Mouse (Mus musculus) E14TG2a.4 (cell line): ENCODE results near the gene Trim28.

Experiments
- H3K27me3 ChIP-seq: 2 replicates; pipeline ENCODE4 v1.6.1; 2014; ENCODE audit warnings: low read length, control low read depth; ENCODE audit not compliant: insufficient read depth
- H3K36me3 ChIP-seq: 2 replicates; pipeline ENCODE4 v1.6.1; 2014; ENCODE audit warnings: low read length, control low read depth; ENCODE audit not compliant: insufficient read depth
- H3K4me1 ChIP-seq: replicated peaks from 2 replicates; pipeline ENCODE4 v1.6.1; 2014; ENCODE audit warnings: low read depth, low read length, control low read depth
- H3K4me3 ChIP-seq: replicated peaks from 2 replicates; pipeline ENCODE4 v1.5.1; 2014; ENCODE audit warnings: mild to moderate bottlenecking, low read length
- H3K9me3 ChIP-seq: 2 replicates; pipeline ENCODE4 v1.6.1; 2014; ENCODE audit warnings: low read length, control low read depth
- CTCF ChIP-seq: conservative IDR thresholded peaks from 2 replicates; pipeline ENCODE4 v1.5.1; 2014; ENCODE audit warnings: low read length
- NANOG ChIP-seq: IDR thresholded peaks from 2 replicates; pipeline ENCODE4 v1.6.1; 2014; ENCODE audit warnings: borderline replicate concordance, low read length, mixed read lengths
- POU5F1 ChIP-seq: IDR thresholded peaks from 2 replicates; pipeline ENCODE4 v1.6.1; 2014; ENCODE audit warnings: low read length, borderline replicate concordance

Gene Trim28

DNA sequence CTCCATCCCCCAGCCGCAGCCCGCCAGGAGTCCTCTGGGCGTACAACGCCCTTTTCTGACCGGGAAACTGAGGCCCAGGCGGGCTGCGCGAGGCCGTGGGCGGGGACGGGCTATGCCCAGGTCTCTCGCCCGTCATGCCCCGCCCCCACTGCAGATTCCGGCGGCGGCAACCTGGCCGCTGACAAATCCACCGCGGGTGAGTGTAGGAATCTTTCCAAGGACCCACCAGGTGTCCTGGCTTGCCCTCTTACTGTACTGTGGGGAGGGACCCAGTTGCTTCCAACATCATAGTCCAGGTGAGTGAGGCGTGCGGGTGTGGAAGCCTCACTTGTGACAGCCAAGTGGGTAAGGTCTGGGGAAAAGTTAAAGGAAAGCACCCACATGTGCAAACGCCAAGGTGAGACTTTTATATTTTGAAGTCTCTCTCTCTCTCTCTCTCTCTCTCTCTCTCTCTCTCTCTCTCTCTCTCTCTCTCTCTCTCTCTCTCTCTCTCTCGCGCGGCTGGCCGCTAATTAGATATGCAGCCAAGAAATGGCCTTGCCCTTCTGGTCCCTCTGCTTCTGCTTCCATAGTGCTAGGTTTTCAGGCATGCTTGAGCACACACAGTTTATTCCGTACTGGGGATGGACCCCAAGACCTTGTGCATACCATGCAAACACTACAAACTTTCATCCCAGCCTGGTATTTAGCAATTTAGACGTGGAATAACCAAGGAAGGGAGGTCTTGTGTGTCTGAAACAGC is 32.6 kb upstream of the Trim28 start:
- peaks cover 20% of the 10 kb centered on the region for H3K36me3 ChIP-seq
- peak overlapping the region; percentile 92 for H3K4me3 ChIP-seq
- no peak for TF ChIP-seq CTCF
- TF ChIP-seq POU5F1: no peak
- no peak for TF ChIP-seq NANOG

GRCm38 (mm10) chr7:12970906-12971305 is 28.0 kb upstream of the Trim28 start:
- TF ChIP-seq NANOG (no peak), CTCF (no peak), POU5F1 (no peak)

More for the DNA sequence above, 32.6 kb upstream of the Trim28 start:
- H3K27me3 ChIP-seq: 0 out of 2 replicates have a peak, but pooled peaks cover 5% of the 10 kb centered on the region
- H3K9me3 ChIP-seq: no peaks in the 10 kb centered on the region
- H3K4me1 ChIP-seq: peaks cover 46% of the 10 kb centered on the region

DNA sequence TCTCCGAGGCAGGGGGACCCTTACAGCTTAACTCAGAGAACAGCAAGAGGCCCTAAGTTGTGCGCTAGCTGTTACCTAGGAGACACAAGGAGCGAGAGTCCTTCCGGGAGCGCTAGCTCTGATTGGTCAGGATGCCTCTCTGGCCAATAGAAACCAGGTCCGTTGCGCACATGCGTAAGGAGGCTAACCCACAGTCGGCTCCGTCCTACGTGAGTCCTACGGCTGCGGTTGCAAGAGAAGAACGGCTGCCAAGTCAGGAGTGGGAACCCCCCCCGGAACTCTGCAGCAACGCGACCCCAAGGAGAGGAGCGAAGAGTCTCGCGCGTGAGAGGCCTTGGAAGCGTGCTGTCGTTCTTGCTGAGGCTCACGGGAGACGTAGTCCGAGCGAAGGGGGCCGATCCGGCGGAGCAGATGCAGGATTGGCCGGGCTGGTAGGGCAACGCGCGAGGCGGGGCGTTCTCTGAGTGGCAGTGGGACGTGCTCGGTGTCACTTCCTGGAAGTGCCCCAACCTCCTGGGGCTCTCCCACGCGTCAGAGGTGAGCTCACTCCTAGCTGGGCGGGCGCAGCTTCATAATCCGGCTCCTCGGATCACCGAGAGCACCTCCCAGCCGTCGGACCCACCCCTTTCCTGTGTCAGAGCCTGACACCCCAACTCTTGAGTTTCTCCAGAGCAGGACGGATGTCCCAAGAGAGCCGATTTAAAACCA is 21.1 kb upstream of the Trim28 start, which contains the start of gene Zfp446:
TSS of gene Zfp446 (plus strand) at position 167 of the 708 bp plus-strand sequence.
- TF ChIP-seq NANOG (no peak), CTCF (no peak), POU5F1 (no peak)
- no peaks in the 10 kb centered on the region for H3K9me3 ChIP-seq

More at GRCm38 (mm10) chr7:12970906-12971305, 28.0 kb upstream of the Trim28 start:
- 0 out of 2 replicates have a peak, but pooled peaks cover 5% of the 10 kb centered on the region for H3K27me3 ChIP-seq
- H3K9me3 ChIP-seq: no peaks in the 10 kb centered on the region
- H3K4me1 ChIP-seq: peaks cover 39% of the 10 kb centered on the region
- peak overlapping the region; percentile 73 for H3K4me3 ChIP-seq
- peaks cover 37% of the 10 kb centered on the region for H3K36me3 ChIP-seq

GRCm38 (mm10) chr7:12978931-12979722 is 19.8 kb upstream of the Trim28 start:
- no peak for TF ChIP-seq NANOG
- TF ChIP-seq POU5F1: no peak
- no peak for TF ChIP-seq CTCF
- Histone ChIP-seq H3K4me1 (peaks cover 64% of the 10 kb centered on the region), H3K27me3 (no peaks in the 10 kb centered on the region), H3K36me3 (peaks cover 36% of the 10 kb centered on the region), H3K9me3 (no peaks in the 10 kb centered on the region), H3K4me3 (peak overlapping the region; percentile 92)

More for the DNA sequence above, 21.1 kb upstream of the Trim28 start, which contains the start of gene Zfp446:
- no peaks in the 10 kb centered on the region for H3K27me3 ChIP-seq
- peak within 1 kb of the TSS; percentile 92 for H3K4me3 ChIP-seq
- H3K4me1 ChIP-seq: peaks cover 64% of the 10 kb centered on the region
- H3K36me3 ChIP-seq: peaks cover 31% of the 10 kb centered on the region

DNA sequence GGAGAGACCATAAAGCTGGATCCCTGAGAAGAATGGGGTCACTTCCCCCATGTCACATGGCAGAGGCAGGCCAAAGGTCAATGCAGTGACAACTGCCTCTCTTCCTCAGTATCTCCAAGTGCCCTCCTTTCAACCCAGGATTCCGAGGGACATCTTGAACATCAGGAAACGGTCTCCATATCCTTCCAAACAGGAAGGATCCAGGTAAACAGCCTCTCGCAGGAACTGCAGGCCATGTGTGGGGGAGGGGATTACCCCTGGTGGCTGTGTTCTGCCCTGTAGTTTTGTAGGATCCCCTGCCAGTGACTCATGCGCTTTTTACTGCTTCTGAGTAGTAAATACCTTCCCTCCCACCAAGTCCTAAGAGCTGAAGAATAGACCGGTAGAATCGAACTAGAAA is 19.1 kb upstream of the Trim28 start:
- peak overlapping the region; percentile 92 for H3K4me3 ChIP-seq
- H3K36me3 ChIP-seq: peaks cover 36% of the 10 kb centered on the region
- no peaks in the 10 kb centered on the region for H3K27me3 ChIP-seq
- peaks cover 64% of the 10 kb centered on the region for H3K4me1 ChIP-seq
- H3K9me3 ChIP-seq: no peaks in the 10 kb centered on the region
- no peak for TF ChIP-seq NANOG
- TF ChIP-seq CTCF: no peak
- TF ChIP-seq POU5F1: no peak

- TF ChIP-seq NANOG (no peak), CTCF (no peak), POU5F1 (no peak)
- peaks cover 36% of the 10 kb centered on the region for H3K36me3 ChIP-seq
- H3K9me3 ChIP-seq: no peaks in the 10 kb centered on the region
Observed at GRCm38 (mm10) chr7:12980291-12980690, 18.6 kb upstream of the Trim28 start.

DNA sequence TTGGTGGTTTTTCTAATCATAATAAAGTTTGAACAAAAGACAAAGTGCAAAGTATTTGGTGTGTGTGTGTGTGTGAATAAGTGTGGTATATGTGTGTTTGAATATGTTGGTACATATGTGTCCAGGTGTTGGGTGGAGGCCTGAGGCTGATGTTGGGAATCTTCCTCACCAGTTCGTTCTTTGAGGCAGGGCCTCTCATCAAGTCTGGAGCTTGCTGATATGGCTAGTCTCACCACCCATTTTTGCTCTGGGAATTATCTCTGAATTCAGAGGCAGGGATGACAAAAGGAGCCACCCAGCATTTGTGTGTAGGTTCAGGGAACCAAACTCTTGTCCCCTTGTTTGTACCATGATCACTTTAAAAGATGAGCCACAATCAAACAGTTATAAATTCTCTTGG is 13.2 kb upstream of the Trim28 start:
- no peak overlapping the region for H3K4me3 ChIP-seq
- no peaks in the 10 kb centered on the region for H3K9me3 ChIP-seq
- peaks cover 28% of the 10 kb centered on the region for H3K36me3 ChIP-seq
- TF ChIP-seq CTCF: no peak
- H3K27me3 ChIP-seq: no peaks in the 10 kb centered on the region
- peaks cover 41% of the 10 kb centered on the region for H3K4me1 ChIP-seq

More at GRCm38 (mm10) chr7:12980291-12980690, 18.6 kb upstream of the Trim28 start:
- peak overlapping the region; percentile 92 for H3K4me3 ChIP-seq
- no peaks in the 10 kb centered on the region for H3K27me3 ChIP-seq
- H3K4me1 ChIP-seq: peaks cover 59% of the 10 kb centered on the region

GRCm38 (mm10) chr7:12986906-12987305 is 12.0 kb upstream of the Trim28 start:
- peaks cover 29% of the 10 kb centered on the region for H3K4me1 ChIP-seq
- H3K27me3 ChIP-seq: no peaks in the 10 kb centered on the region
- TF ChIP-seq POU5F1: no peak
- TF ChIP-seq NANOG: no peak
- no peak for TF ChIP-seq CTCF
- H3K9me3 ChIP-seq: no peaks in the 10 kb centered on the region
- no peak overlapping the region for H3K4me3 ChIP-seq
- peaks cover 20% of the 10 kb centered on the region for H3K36me3 ChIP-seq
